Mouse (Mus musculus) WW6 (cell line): ENCODE measurements at regions not wholly inside any gene's neighbourhood (a gene's known extent, or its start where the extent isn't known, plus 50 kb on each side); places are given as distances from the start of the nearest gene placed in this dataset.
"Not testable (repeated sequence)": the region's sequence is repeated elsewhere in the genome, so short reads cannot be mapped to it uniquely, and the experiment has no call there.

Source experiments
- DNase-seq: peaks from one replicate; pipeline ENCODE4 v3.0.0-alpha.2; 2013; ENCODE audit warnings: low read depth, low spot score

- no peak for DNase-seq
These were observed 1685.5 kb upstream of the Dsel start for GRCm38 (mm10) chr1:113550172-113550571.

DNA sequence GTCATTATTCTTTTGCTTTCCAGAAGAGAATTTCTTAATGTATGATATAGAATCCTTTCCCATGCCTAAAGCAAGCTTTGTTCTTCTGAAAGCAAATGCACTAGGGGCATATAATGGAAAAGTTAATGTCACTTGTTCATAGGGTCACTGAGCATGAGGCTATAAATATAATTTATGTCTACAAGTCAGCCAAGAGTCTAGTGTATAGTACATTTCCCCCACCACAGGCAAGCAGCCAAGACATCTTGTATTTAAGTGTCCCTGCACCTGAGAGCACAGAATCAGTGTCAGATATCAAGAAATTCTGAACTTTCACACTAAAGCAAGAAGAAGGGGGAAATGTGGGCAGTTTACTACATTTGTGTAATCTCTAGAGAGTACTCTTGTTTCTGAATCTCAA is 1675.3 kb upstream of the Dsel start:
- DNase-seq, result no peak

GRCm38 (mm10) chr1:113530553-113530952 is 1665.8 kb upstream of the Dsel start:
- DNase-seq, result no peak

DNA sequence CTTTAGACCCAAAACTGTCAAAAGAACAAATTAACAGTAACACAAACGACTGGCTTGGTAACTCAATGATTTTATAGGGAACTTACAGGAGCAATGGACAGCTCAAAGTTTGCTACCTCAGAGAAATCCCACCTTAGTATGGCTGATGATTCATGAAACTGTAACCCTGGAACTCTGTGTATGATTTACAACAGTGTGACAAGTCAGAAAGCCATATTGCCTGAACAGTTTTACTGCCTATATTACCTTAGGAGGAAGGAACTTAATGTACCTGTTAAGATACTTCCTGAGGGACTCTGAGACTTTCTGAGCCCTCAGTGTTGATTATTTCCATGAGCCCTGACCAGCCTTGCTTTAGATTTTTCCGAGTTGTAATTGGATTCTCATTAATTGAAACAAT is 1631.3 kb upstream of the Dsel start:
- DNase-seq, result no peak

DNA sequence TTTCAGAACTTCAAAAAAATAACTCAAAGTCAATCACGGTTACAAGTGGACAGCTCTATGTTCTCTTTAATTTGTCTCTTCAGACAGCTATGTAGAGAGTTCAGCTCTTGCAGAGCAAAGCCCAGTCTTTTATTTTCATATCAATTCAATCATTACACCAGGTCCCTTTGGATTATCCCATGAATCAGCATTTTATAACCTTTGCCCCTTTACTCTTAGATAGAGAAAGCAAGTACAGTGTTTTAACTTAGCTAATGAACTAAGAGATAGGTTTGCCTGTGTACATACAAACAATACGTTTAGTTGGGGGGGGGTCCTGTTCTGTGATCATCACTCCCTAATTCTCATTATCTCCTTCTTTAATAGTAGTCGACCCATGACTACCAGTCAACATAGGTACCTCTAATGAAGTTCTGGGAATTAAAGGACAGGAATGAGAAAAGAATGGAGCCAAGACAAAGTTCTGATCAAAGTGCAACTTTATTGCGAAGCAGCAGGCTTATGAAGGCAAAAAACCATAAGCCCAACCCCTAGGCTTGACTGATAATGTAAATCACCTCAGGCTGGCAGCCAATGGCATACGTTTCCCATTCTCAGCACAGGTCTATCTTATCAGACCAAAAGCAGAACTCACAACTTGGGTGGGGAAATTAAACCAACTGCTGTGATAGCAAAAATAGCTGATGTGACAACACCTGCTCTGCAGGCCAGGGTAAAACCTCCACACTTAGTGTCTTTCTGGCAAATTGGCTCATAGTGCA is 1625.7 kb upstream of the Dsel start:
- DNase-seq, result no peak

DNA sequence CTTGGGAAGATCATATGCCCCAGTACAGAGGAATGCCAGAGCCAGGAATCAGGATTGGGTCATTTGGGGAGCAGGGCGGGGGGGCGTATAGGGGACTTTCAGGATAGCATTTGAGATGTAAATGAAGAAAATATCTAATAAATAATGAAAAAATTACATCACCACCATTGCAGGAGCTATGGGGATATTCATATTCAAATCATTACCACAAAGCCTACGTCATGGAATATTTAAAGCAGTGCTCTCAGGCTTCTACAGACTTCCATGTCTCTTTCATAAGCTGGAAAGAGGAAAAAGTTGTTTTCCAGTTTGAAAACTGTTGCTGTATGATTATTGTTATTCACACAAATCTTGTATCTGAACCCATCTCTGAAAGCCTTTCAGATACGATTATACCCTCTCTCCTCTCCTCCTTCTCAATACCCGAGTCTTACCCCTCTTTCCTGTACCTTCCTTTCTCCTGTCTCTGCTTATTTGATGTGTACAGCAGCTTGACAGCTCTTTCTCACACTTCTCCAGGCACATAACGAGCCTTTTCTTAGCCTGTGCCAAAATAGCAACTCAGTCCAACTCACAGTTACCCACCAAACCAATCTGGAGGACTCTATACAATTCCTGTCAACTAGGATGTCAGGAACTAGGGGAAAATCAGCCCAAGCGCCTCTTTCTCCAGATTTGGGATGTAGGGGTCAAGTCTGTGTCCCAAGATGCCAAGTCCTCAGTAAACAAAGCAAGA is 1592.0 kb upstream of the Dsel start:
- DNase-seq, result no peak

- DNase-seq, result no peak
These were observed 1569.0 kb upstream of the Dsel start for GRCm38 (mm10) chr1:113433701-113434100.

DNA sequence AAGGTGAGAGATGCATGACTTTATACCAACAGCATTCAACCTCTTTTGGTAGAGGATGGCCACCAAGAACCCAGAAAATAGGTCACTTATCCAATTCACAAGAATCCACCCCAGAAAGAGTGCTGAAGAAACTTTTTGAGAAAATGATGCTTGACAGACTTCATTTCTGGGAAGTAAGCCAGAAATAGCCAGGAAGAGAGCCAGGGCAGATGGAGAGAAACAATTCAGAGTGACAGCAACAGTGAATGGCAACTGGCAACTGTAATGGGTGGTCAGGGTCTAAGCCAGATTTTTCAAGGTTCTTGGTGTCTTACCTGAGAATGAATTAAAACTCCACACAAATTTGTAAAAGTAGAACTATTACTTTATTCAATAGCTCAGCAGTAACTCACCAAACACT is 1566.5 kb upstream of the Dsel start:
- no peak for DNase-seq

GRCm38 (mm10) chr1:113412858-113413257 is 1548.1 kb upstream of the Dsel start:
- DNase-seq, result no peak

DNA sequence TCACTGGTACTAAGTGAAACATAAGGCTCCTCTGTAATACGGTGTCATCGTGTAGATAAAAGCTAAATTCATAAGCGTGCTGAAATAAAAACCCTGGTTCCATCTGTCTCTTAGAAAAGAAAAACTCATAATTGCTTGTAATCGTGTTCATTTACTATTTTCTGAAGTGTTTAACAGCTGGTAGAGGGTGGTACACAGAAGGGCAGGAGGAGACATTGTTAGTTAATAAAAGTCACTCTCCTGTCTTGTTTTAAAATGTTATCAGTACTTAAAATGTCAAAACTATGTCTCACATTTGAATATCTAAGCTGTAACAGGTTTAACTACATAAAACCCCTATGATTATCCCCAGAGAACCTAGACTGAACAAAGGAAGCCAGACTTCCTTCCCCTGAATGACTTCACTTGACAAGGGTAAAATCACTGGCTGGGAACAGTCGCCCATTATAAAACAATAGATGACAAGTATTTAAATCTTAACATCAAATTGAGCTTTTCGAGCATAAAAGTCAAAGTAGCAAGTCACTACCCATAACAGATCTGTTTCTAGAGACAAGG is 1530.6 kb upstream of the Dsel start:
- no peak for DNase-seq

DNA sequence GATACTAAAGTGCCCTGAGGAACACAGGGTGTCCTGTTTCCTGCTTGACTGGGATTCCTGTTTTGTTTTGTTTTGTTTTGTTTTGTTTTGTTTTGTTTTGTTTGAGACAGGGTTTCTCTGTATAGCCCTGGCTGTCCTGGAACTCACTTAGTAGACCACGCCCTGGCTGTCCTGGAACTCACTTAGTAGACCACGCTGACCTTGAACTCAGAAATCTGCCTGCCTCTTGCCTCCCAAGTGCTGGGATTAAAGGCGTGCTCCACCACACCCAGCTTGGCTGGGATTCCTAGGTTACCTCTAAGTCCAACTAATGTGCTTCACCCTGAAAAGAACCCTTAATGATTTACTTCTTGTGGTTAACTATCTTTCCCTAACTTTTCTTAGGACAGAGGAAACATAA is 1529.6 kb upstream of the Dsel start:
- DNase-seq, result not testable (repeated sequence)

- no peak for DNase-seq
These were observed 1528.2 kb upstream of the Dsel start for GRCm38 (mm10) chr1:113392962-113393361.

DNA sequence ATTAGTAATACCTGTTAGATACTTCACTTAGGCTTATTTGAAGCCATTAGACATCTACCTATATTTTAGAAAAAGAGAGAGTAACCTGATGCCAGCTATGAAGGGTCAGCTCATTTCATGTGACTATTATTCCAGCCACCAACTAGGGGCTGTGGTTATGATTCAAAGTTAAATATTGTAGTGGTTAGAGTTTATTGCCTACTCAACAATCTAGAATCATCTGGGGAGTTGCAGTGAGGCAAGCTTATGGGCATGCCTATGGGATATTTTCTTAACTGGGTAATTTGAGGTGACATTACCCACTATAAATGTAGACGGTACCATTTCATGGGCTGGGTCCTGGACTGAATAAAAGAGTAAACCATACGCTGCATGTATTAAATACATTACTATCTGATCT is 1525.2 kb upstream of the Dsel start:
- DNase-seq, result no peak

DNA sequence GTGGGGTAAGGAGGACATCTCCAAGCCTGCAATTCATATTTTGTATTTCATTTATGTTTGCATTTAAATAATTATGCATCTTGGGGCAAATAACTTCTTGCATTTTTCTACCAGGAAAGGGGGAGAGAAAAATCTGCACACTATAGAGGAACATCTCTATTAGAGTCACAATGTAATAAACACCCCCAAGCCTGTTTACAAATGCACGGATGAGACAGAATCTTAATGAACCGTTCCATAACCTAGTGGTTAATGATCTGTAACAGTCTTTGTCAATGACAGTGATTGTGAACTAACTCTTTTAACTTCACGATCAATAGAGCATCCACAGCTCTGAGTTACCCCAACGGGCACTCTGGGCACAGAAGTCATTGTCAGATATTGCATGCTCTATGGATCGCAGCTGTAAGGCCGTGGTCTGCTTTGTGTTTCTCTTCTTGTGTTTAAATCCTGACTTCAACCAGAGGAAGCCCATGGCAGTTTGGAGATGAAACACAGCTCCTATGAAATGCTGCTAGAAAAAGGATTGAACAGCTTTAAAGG is 1520.2 kb upstream of the Dsel start:
- no peak for DNase-seq

DNA sequence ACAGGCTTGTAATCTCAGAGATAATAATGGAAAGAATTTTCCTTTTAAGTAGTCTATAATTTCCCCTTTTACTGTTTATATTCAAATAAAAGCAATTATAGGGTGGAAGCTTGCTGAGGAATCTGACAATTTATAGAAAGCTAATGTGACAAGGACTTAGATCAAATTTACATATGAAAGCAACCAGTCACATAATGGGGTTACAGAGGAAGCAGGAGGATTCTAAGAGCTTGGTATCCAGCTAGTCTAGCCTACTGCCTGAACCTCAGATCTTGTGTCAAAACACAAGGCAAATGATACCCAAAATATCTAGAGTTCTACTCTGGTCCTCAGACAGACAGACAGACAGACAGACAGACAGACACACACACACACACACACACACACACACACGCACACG is 1519.0 kb upstream of the Dsel start:
- no peak for DNase-seq

- DNase-seq, result no peak
These were observed 1508.0 kb upstream of the Dsel start for GRCm38 (mm10) chr1:113372679-113373078.

GRCm38 (mm10) chr1:113358242-113358641 is 1493.5 kb upstream of the Dsel start:
- no peak for DNase-seq

GRCm38 (mm10) chr1:113308037-113308436 is 1443.3 kb upstream of the Dsel start:
- DNase-seq, result no peak

- no peak for DNase-seq
These were observed 1433.1 kb upstream of the Dsel start for GRCm38 (mm10) chr1:113297807-113298206.

GRCm38 (mm10) chr1:113288242-113288641 is 1423.5 kb upstream of the Dsel start:
- DNase-seq, result no peak

GRCm38 (mm10) chr1:113284122-113284521 is 1419.4 kb upstream of the Dsel start:
- DNase-seq, result no peak

GRCm38 (mm10) chr1:113259421-113259820 is 1394.7 kb upstream of the Dsel start:
- DNase-seq, result no peak

DNA sequence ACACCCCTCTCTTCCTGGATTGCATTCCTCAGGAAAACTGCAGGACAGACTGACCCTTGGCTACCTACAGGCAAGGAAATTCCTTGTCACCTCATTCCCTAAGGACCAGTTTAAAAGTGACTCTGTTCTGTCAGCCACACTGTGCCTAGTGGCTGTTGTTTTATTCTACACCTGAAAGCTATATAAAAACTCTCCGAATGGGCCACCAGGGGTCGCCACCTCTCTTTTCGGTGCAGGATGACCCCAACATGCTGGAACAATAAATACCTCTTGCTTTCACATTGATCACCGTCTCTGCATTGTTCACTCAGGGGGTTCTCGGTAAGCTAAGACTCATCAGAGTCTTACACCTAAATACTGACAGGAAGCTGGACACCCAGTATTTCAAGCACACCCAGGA is 1382.6 kb upstream of the Dsel start:
- peak; percentile 16 for DNase-seq
